Mouse (Mus musculus) neural tube, embryonic 11.5 days (tissue): ENCODE results near the gene Nlrp1b. TPM values are rescaled to one million over a fixed set of nuclear protein-coding genes. Genes with fewer than 3 reads are reported as not detected.

Source experiments
- ATAC-seq: fragments of 200-750 bp; cut with Nextera tagmentation; 2 replicates; pipeline ENCODE4 v1.8.0; 2017; ENCODE audit warnings: moderate number of reproducible peaks, mild to moderate bottlenecking, moderate TSS enrichment, moderate library complexity; ENCODE audit not compliant: insufficient read depth, low FRiP score, low TSS enrichment
- DNase-seq: peaks from one replicate; pipeline ENCODE4 v3.0.0-alpha.2; 2015; ENCODE audit warnings: low spot score
- H3K27ac ChIP-seq: fragments of 300-500 bp; sonication (generic); 2 replicates; pipeline ENCODE4 v1.5.1; 2014; ENCODE audit warnings: low read depth, mild to moderate bottlenecking, low read length
- H3K27me3 ChIP-seq: fragments of 300-500 bp; sonication (generic); 2 replicates; pipeline ENCODE4 v1.6.1; 2014; ENCODE audit warnings: mild to moderate bottlenecking, low read length, mixed read lengths; ENCODE audit not compliant: control insufficient read depth, insufficient read depth
- H3K36me3 ChIP-seq: fragments of 300-500 bp; sonication (generic); 2 replicates; pipeline ENCODE4 v1.6.1; 2014; ENCODE audit warnings: mild to moderate bottlenecking, low read length, moderate library complexity, mixed read lengths; ENCODE audit not compliant: control insufficient read depth, insufficient read depth
- H3K4me1 ChIP-seq: fragments of 300-500 bp; sonication (generic); 2 replicates; pipeline ENCODE4 v1.6.1; 2014; ENCODE audit warnings: low read length, mixed read lengths; ENCODE audit not compliant: control insufficient read depth, insufficient read depth
- H3K4me2 ChIP-seq: fragments of 300-500 bp; sonication (generic); 2 replicates; pipeline ENCODE4 v1.6.1; 2014; ENCODE audit warnings: low read depth, mild to moderate bottlenecking, moderate library complexity
- H3K4me3 ChIP-seq: fragments of 300-500 bp; sonication (generic); 2 replicates; pipeline ENCODE4 v1.5.1; 2014; ENCODE audit warnings: low read depth, low read length
- H3K9ac ChIP-seq: fragments of 300-500 bp; sonication (generic); 2 replicates; pipeline ENCODE4 v1.6.1; 2014; ENCODE audit warnings: mild to moderate bottlenecking, low read length
- H3K9me3 ChIP-seq: fragments of 300-500 bp; sonication (generic); 2 replicates; pipeline ENCODE4 v1.6.1; 2016; ENCODE audit warnings: low read length; ENCODE audit not compliant: control insufficient read depth
- WGBS: fragments of 180-500 bp; shearing (Covaris S2); extraction: QIAGEN DNeasy Blood & Tissue Kit; methylation state at CpG from one replicate; pipeline ENCODE4 v1.1.7; 2014; 5-methylcytosine and 5-hydroxymethylcytosine counted together
- polyA plus RNA-seq: library from polyadenylated mRNA; unstranded; fragments of >200 nt; fragmentation: Nextera tagmentation; extraction: Ambion mirVana; gene quantifications from 2 replicates; pipeline ENCODE4 v1.2.1, GENCODE M21; 2014

Gene Nlrp1b
- not detected in 2 replicates for polyA plus RNA-seq

- no peaks in the 10 kb centered on the region for H3K4me1 ChIP-seq
- H3K36me3 ChIP-seq = no peaks in the 10 kb centered on the region
- ATAC-seq (no peak), DNase-seq (no peak)
- no peak within 1 kb of the TSS for H3K4me2 ChIP-seq
- no peak within 1 kb of the TSS for H3K4me3 ChIP-seq
- H3K9me3 ChIP-seq = no peaks in the 10 kb centered on the region
- no peaks in the 10 kb centered on the region for H3K27me3 ChIP-seq
- no peak within 1 kb of the TSS for H3K27ac ChIP-seq
- no peak within 1 kb of the TSS for H3K9ac ChIP-seq
- WGBS = 80% methylated on average over 2 of the region's 2 CpGs
Measured at GRCm38 (mm10) chr11:71230684-71231480, at the start of gene Nlrp1b. TSS of gene Nlrp1b (minus strand) at chr11:71230733.

GRCm38 (mm10) chr11:71261036-71261435, 30.5 kb upstream of the Nlrp1b start:
- no peak overlapping the region for H3K9ac ChIP-seq
- H3K4me1 ChIP-seq = no peaks in the 10 kb centered on the region
- no peaks in the 10 kb centered on the region for H3K9me3 ChIP-seq
- no peak overlapping the region for H3K4me2 ChIP-seq
- H3K36me3 ChIP-seq = no peaks in the 10 kb centered on the region
- 84% methylated on average over 3 of the region's 3 CpGs for WGBS
- DNase-seq = no peak
- ATAC-seq = no peak
- H3K27me3 ChIP-seq = no peaks in the 10 kb centered on the region
- no peak overlapping the region for H3K27ac ChIP-seq
- H3K4me3 ChIP-seq = no peak overlapping the region

- 92% methylated on average over 5 of the region's 5 CpGs for whole genome bisulfite sequencing
- Histone ChIP-seq H3K27ac (no peak overlapping the region), H3K4me2 (no peak overlapping the region), H3K36me3 (no peaks in the 10 kb centered on the region), H3K4me1 (no peaks in the 10 kb centered on the region), H3K9ac (no peak overlapping the region), H3K9me3 (no peaks in the 10 kb centered on the region), H3K4me3 (no peak overlapping the region), H3K27me3 (no peaks in the 10 kb centered on the region)
- ATAC-seq = no peak
- no peak for DNase-seq
Measured at GRCm38 (mm10) chr11:71251333-71251732, 20.8 kb upstream of the Nlrp1b start.

GRCm38 (mm10) chr11:71224614-71225013, 5.9 kb downstream of the Nlrp1b start:
- WGBS = 81% methylated on average over 2 of the region's 2 CpGs
- Histone ChIP-seq H3K9ac (no peak overlapping the region), H3K27me3 (no peaks in the 10 kb centered on the region), H3K4me1 (no peaks in the 10 kb centered on the region), H3K9me3 (no peaks in the 10 kb centered on the region), H3K4me3 (no peak overlapping the region), H3K27ac (no peak overlapping the region), H3K36me3 (no peaks in the 10 kb centered on the region), H3K4me2 (no peak overlapping the region)
- DNase-seq (no peak), ATAC-seq (no peak)

GRCm38 (mm10) chr11:71202703-71203102, 27.8 kb downstream of the Nlrp1b start:
- no peaks in the 10 kb centered on the region for H3K36me3 ChIP-seq
- no peak for ATAC-seq
- no peak for DNase-seq
- no peak overlapping the region for H3K4me3 ChIP-seq
- no peak overlapping the region for H3K9ac ChIP-seq
- no peak overlapping the region for H3K27ac ChIP-seq
- no peak overlapping the region for H3K4me2 ChIP-seq
- 86% methylated on average over 4 of the region's 4 CpGs for WGBS
- H3K27me3 ChIP-seq = no peaks in the 10 kb centered on the region
- no peaks in the 10 kb centered on the region for H3K4me1 ChIP-seq
- no peaks in the 10 kb centered on the region for H3K9me3 ChIP-seq

- Histone ChIP-seq H3K27me3 (no peaks in the 10 kb centered on the region), H3K9ac (no peak overlapping the region), H3K36me3 (no peaks in the 10 kb centered on the region), H3K9me3 (no peaks in the 10 kb centered on the region), H3K4me1 (no peaks in the 10 kb centered on the region), H3K4me3 (no peak overlapping the region), H3K27ac (no peak overlapping the region), H3K4me2 (no peak overlapping the region)
- DNase-seq (no peak), ATAC-seq (no peak)
- 92% methylated on average over 2 of the region's 2 CpGs for WGBS
Measured at GRCm38 (mm10) chr11:71199349-71199748, 31.2 kb downstream of the Nlrp1b start.

- Histone ChIP-seq H3K4me1 (no peaks in the 10 kb centered on the region), H3K27me3 (no peaks in the 10 kb centered on the region), H3K27ac (no peak overlapping the region), H3K4me2 (no peak overlapping the region), H3K9me3 (no peaks in the 10 kb centered on the region), H3K36me3 (no peaks in the 10 kb centered on the region), H3K9ac (no peak overlapping the region), H3K4me3 (no peak overlapping the region)
- WGBS = 85% methylated on average over 1 of the region's 1 CpGs
- no peak for ATAC-seq
- no peak for DNase-seq
Measured at GRCm38 (mm10) chr11:71169633-71170032, 60.9 kb downstream of the Nlrp1b start.

- 69% methylated on average over 1 of the region's 1 CpGs for WGBS
- no peak overlapping the region for H3K27ac ChIP-seq
- H3K4me2 ChIP-seq = no peak overlapping the region
- H3K9me3 ChIP-seq = no peaks in the 10 kb centered on the region
- no peak overlapping the region for H3K9ac ChIP-seq
- H3K27me3 ChIP-seq = no peaks in the 10 kb centered on the region
- no peak overlapping the region for H3K4me3 ChIP-seq
- no peaks in the 10 kb centered on the region for H3K4me1 ChIP-seq
- DNase-seq = no peak
- no peaks in the 10 kb centered on the region for H3K36me3 ChIP-seq
- ATAC-seq = no peak
Measured at GRCm38 (mm10) chr11:71164139-71164538, 66.4 kb downstream of the Nlrp1b start.

- Histone ChIP-seq H3K4me3 (no peak overlapping the region), H3K9me3 (no peaks in the 10 kb centered on the region), H3K27me3 (no peaks in the 10 kb centered on the region), H3K27ac (no peak overlapping the region), H3K9ac (no peak overlapping the region), H3K4me2 (no peak overlapping the region), H3K36me3 (no peaks in the 10 kb centered on the region), H3K4me1 (no peaks in the 10 kb centered on the region)
- 79% methylated on average over 3 of the region's 3 CpGs for WGBS
- ATAC-seq (no peak), DNase-seq (no peak)
Measured at GRCm38 (mm10) chr11:71159439-71160136, 70.9 kb downstream of the Nlrp1b start.
